Mouse (Mus musculus): ENCODE data around the gene Plekhm2. TPM values are rescaled to one million over a fixed set of nuclear protein-coding genes. Genes with fewer than 3 reads are reported as not detected.
A peak's percentile ranks its signal among the peaks of the same experiment; 100 is the strongest.

The Plekhm2 gene
- polyA plus RNA-seq, 1 experiment from 2014 or later = 1.1 TPM

DNA sequence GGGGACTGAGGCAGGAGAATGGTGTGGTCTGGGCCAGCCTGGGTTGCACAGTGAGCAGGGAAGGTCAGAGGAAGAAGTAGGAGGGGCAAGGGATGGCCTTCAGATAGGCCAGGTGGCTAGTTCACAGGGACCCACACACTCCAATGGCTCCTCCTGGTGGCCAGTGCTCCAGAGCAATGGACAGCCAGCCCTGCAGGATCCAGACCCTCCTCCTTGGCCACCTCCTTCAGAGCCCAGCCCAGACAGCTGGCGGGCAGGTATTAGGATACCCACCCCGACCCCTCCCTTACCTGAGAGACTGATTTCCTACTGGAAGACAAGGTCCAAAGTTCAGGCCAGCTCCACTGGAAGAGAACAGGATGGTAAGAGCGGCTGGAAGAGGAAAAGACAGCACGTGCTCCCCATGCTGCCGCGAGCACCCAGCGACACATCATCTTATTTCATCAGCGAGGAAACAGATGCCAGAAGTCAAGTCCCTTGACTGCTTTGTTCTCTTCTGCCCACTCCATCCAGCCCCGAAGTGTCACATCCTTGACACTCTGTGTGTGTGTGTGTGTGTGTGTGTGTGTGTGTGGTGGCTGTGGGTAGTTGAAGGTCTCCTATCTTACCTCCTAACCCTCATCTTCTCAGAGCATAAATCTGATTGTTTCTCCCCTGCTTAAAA, 69.0 kb downstream of the Plekhm2 start:
- ATAC-seq (ENCODE audit: insufficient read depth) = no peak
- no peak overlapping the region for H3K4me2 ChIP-seq
- no peak overlapping the region for H3K4me3 ChIP-seq (replicated peaks)
- 64% methylated on average over 9 of the region's 9 CpGs for WGBS (ENCODE audit: insufficient replicate concordance)
- H3K27ac ChIP-seq (replicated peaks) = no peak overlapping the region
- no peak overlapping the region for H3K9ac ChIP-seq
- H3K9me3 ChIP-seq (replicated peaks) = no peaks in the 10 kb centered on the region
- no peaks in the 10 kb centered on the region for H3K36me3 ChIP-seq (replicated peaks)
- peaks cover 42% of the 10 kb centered on the region for H3K27me3 ChIP-seq
- peaks cover 16% of the 10 kb centered on the region for H3K4me1 ChIP-seq (replicated peaks)

DNA sequence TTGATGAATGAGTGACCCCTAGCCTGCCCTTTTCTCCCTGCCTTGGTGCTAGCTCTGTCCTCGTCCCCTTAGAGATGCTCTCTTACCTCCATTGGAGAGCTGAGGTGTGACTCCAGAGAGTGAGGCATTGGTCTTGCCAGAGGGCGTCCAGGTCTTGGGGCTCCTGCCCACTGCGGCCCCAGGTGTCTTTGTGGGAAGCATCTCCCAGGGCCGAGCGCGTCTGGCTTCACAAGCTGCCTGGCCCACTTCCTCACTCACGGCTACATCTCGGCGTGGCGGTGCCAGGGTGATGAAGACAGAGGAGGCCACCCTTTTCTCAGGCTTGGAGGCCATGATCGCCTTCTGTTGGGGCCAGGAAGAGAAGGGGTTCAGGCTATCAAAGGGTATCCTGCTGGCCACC, 69.6 kb downstream of the Plekhm2 start:
- Histone ChIP-seq H3K36me3 (replicated peaks) (no peaks in the 10 kb centered on the region), H3K4me3 (replicated peaks) (no peak overlapping the region), H3K9me3 (replicated peaks) (no peaks in the 10 kb centered on the region), H3K27me3 (peaks cover 36% of the 10 kb centered on the region), H3K4me1 (replicated peaks) (peaks cover 16% of the 10 kb centered on the region), H3K4me2 (no peak overlapping the region), H3K9ac (no peak overlapping the region), H3K27ac (replicated peaks) (no peak overlapping the region)
- WGBS (ENCODE audit: insufficient replicate concordance) = 76% methylated on average over 11 of the region's 11 CpGs
- ATAC-seq (ENCODE audit: insufficient read depth) = no peak

DNA sequence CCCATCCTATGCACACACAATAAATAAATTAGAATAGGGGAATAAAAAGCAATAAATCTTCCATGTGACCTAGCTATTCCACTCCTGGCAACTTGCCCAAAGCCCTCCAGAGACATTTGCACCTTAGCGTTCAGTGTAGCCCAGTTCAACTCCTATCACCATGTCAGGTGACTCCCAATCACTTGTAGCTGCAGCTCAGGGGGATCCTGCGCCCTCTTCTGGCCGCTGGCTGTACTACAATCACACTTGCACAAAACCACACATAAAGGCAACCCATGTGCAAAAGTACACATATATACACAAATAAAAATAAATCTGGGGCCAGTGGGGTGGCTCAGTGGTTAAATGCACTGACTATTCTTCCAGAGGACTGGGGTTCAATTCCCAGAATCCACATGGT, 73.2 kb downstream of the Plekhm2 start:
- H3K9ac ChIP-seq = no peak overlapping the region
- 12% methylated on average over 3 of the region's 3 CpGs for WGBS (ENCODE audit: insufficient replicate concordance)
- no peak for ATAC-seq (ENCODE audit: insufficient read depth)
- no peaks in the 10 kb centered on the region for H3K4me1 ChIP-seq (replicated peaks)
- H3K4me3 ChIP-seq (replicated peaks) = no peak overlapping the region
- no peaks in the 10 kb centered on the region for H3K36me3 ChIP-seq (replicated peaks)
- no peaks in the 10 kb centered on the region for H3K9me3 ChIP-seq (replicated peaks)
- H3K4me2 ChIP-seq = no peak overlapping the region
- H3K27ac ChIP-seq (replicated peaks) = no peak overlapping the region
- H3K27me3 ChIP-seq = peaks cover under 1% of the 10 kb centered on the region; the same call in 1 of the 2 replicates

DNA sequence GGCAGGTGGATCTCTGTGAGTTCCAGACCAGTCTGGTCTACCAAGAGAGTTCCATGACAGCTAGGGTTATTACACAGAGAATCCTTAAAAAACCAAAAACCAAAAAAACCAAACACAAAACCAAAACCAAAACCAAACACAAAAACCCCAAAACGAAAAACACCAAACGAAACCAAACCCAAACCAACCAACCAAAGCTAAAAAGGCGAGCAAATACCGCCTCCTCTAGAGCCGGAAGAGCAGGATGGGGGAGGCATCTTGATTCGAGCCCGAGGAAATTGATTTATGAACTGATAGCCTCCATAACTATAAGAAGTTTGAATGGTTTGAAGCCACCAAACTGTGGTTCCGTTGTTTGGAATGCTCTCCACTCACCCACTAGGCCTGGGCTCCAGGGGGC, 80.8 kb downstream of the Plekhm2 start:
- no peak overlapping the region for H3K4me3 ChIP-seq (replicated peaks)
- ATAC-seq (ENCODE audit: insufficient read depth) = no peak
- WGBS (ENCODE audit: insufficient replicate concordance) = 71% methylated on average over 8 of the region's 8 CpGs
- no peaks in the 10 kb centered on the region for H3K36me3 ChIP-seq (replicated peaks)
- no peak overlapping the region for H3K9ac ChIP-seq
- no peaks in the 10 kb centered on the region for H3K9me3 ChIP-seq (replicated peaks)
- H3K27ac ChIP-seq (replicated peaks) = no peak overlapping the region
- no peak overlapping the region for H3K4me2 ChIP-seq
- H3K4me1 ChIP-seq (replicated peaks) = peaks cover 2% of the 10 kb centered on the region; the same call in 1 of the 2 replicates
- H3K27me3 ChIP-seq = no peaks in the 10 kb centered on the region

DNA sequence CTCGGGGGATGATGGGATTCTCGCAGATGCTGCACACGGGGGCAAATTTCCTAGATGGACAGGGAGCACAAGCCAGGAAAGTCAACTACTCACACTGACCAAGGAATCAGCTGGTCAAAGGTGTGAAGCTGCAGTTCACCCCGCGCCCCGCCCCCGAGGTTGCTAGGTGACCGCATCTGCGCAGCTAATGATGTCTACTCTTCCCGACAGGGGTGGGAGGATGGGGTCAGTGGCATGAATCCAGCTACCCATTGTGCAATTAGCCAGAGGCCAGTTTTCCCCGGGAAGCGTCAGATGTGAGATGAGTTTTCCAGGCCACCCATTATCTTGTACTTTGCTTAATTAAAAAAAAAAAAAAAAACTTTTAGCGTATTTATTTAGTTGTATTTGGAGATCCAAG, 83.6 kb downstream of the Plekhm2 start:
- no peak for ATAC-seq (ENCODE audit: insufficient read depth)
- no peaks in the 10 kb centered on the region for H3K27me3 ChIP-seq
- no peak overlapping the region for H3K4me3 ChIP-seq (replicated peaks)
- no peaks in the 10 kb centered on the region for H3K9me3 ChIP-seq (replicated peaks)
- H3K9ac ChIP-seq = no peak overlapping the region
- no peaks in the 10 kb centered on the region for H3K36me3 ChIP-seq (replicated peaks)
- no peak overlapping the region for H3K27ac ChIP-seq (replicated peaks)
- WGBS (ENCODE audit: insufficient replicate concordance) = 82% methylated on average over 13 of the region's 13 CpGs
- H3K4me1 ChIP-seq (replicated peaks) = peaks cover 9% of the 10 kb centered on the region
- H3K4me2 ChIP-seq = no peak overlapping the region

DNA sequence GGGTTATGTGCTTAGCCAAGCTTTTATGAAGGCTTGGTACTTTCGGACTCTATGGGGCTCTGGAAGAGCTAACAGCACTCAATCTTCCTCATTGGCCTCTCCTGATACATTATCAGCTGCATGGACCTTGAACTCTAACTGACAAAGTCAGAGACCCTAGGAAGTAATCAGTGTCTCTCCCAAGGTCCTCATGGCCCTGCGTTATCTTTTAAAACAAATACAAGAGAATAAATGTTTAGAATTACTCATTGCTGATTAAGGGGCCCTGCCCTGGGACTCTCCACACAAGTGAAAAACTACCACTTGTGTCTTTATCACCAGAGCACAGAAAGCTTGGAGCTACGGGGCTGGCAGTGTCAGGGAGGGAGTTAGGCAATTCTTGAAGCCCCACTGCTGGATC, 85.9 kb downstream of the Plekhm2 start:
- Histone ChIP-seq H3K4me2 (no peak overlapping the region), H3K27ac (replicated peaks) (no peak overlapping the region), H3K9me3 (replicated peaks) (no peaks in the 10 kb centered on the region), H3K9ac (no peak overlapping the region), H3K4me3 (replicated peaks) (no peak overlapping the region), H3K36me3 (replicated peaks) (no peaks in the 10 kb centered on the region), H3K27me3 (no peaks in the 10 kb centered on the region), H3K4me1 (replicated peaks) (peaks cover 13% of the 10 kb centered on the region)
- 8% methylated on average over 3 of the region's 3 CpGs for WGBS (ENCODE audit: insufficient replicate concordance)
- ATAC-seq (ENCODE audit: insufficient read depth) = peak; percentile 67

DNA sequence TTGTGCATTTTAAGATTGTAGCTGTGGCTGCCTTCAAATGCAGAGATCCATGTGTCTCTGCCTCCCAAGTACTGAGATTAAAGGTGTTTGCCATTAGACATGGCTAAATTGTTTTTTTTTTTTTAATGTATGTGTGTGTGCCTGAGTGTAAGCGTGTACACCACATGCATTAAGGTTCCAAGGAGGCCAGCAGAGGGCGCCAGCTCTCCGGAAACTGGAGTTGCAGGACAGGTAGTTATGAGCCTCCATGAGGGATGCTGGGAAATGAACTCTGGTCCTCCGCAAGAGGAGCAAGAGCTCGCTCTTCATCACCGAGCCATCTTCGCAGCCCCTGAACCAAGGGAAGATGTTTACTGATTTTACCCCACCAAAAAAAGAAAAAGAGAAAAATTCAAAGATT, 87.8 kb downstream of the Plekhm2 start:
- peaks cover 20% of the 10 kb centered on the region for H3K4me1 ChIP-seq (replicated peaks)
- no peaks in the 10 kb centered on the region for H3K36me3 ChIP-seq (replicated peaks)
- WGBS (ENCODE audit: insufficient replicate concordance) = 77% methylated on average over 7 of the region's 7 CpGs
- no peaks in the 10 kb centered on the region for H3K9me3 ChIP-seq (replicated peaks)
- no peak overlapping the region for H3K27ac ChIP-seq (replicated peaks)
- peaks cover 5% of the 10 kb centered on the region; the same call in 1 of the 2 replicates for H3K27me3 ChIP-seq
- no peak for ATAC-seq (ENCODE audit: insufficient read depth)
- H3K4me3 ChIP-seq (replicated peaks) = no peak overlapping the region
- no peak overlapping the region for H3K4me2 ChIP-seq
- H3K9ac ChIP-seq = no peak overlapping the region

DNA sequence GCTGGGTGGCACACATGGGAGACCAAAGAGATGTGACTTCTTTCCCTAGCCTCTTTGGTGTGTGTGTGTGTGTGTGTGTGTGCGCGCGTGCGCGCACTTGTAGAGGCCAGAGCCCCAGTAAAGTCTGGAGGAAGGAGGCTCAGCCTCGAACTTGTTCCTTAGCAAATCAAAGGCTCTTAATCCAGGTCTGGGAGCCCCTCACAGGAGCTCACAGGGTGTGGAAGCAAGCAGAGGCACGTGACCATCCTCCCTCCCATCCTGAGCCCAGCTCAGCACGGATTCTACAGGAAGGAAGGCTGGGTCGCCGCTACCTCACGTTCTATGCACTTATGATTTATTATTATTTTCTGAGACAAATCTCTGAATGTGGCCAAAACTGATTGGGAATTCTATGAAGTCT, 88.3 kb downstream of the Plekhm2 start:
- H3K4me2 ChIP-seq = no peak overlapping the region
- peaks cover 5% of the 10 kb centered on the region; the same call in 1 of the 2 replicates for H3K27me3 ChIP-seq
- no peak overlapping the region for H3K9ac ChIP-seq
- 68% methylated on average over 11 of the region's 11 CpGs for WGBS (ENCODE audit: insufficient replicate concordance)
- no peak for ATAC-seq (ENCODE audit: insufficient read depth)
- H3K36me3 ChIP-seq (replicated peaks) = no peaks in the 10 kb centered on the region
- no peak overlapping the region for H3K4me3 ChIP-seq (replicated peaks)
- H3K27ac ChIP-seq (replicated peaks) = no peak overlapping the region
- peaks cover 20% of the 10 kb centered on the region for H3K4me1 ChIP-seq (replicated peaks)
- H3K9me3 ChIP-seq (replicated peaks) = no peaks in the 10 kb centered on the region

Other genes with a start within 250 kb of the Plekhm2 start
- not detected in 2 replicates for gene Clcnkb, start 248.9 kb downstream of the Plekhm2 start, polyA plus RNA-seq (2015; fragmentation: Nextera tagmentation; extraction: Ambion mirVana)
- gene Hspb7, start 244.1 kb downstream of the Plekhm2 start, polyA plus RNA-seq (2015; fragmentation: Nextera tagmentation; extraction: Ambion mirVana) = 0.24 and 0.47 TPM in 2 replicates
- not detected in 2 replicates for gene Srarp, start 228.8 kb downstream of the Plekhm2 start, polyA plus RNA-seq (2015; fragmentation: Nextera tagmentation; extraction: Ambion mirVana)
- 8.5 and 8.9 TPM in 2 replicates for gene Zbtb17, start 220.2 kb downstream of the Plekhm2 start, polyA plus RNA-seq (2015; fragmentation: Nextera tagmentation; extraction: Ambion mirVana)
- gene Spen, start 126.3 kb downstream of the Plekhm2 start, polyA plus RNA-seq (2015; fragmentation: Nextera tagmentation; extraction: Ambion mirVana) = 4.7 and 5.6 TPM in 2 replicates
- gene Fblim1, start 58.8 kb downstream of the Plekhm2 start, polyA plus RNA-seq (2015; fragmentation: Nextera tagmentation; extraction: Ambion mirVana) = 1.7 and 1.9 TPM in 2 replicates
- 4.4 and 4.6 TPM in 2 replicates for gene Tmem82, start 46.3 kb downstream of the Plekhm2 start, polyA plus RNA-seq (2015; fragmentation: Nextera tagmentation; extraction: Ambion mirVana)
- gene Slc25a34, start 41.1 kb downstream of the Plekhm2 start, polyA plus RNA-seq (2015; fragmentation: Nextera tagmentation; extraction: Ambion mirVana) = 0.07 TPM in 1 of 2 replicates, not detected in the other
- 1.2 TPM in 1 of 2 replicates, not detected in the other for gene Rsc1a1, start 20.7 kb upstream of the Plekhm2 start, polyA plus RNA-seq (2015; fragmentation: Nextera tagmentation; extraction: Ambion mirVana)
- gene Ddi2, start 58.5 kb upstream of the Plekhm2 start, polyA plus RNA-seq (2015; fragmentation: Nextera tagmentation; extraction: Ambion mirVana) = 14.8 and 17.2 TPM in 2 replicates
- gene Agmat, start 81.8 kb upstream of the Plekhm2 start, polyA plus RNA-seq (2015; fragmentation: Nextera tagmentation; extraction: Ambion mirVana) = 20.5 and 26.2 TPM in 2 replicates
- 2.0 and 2.2 TPM in 2 replicates for gene Dnajc16, start 126.0 kb upstream of the Plekhm2 start, polyA plus RNA-seq (2015; fragmentation: Nextera tagmentation; extraction: Ambion mirVana)
- gene Casp9, start 128.7 kb upstream of the Plekhm2 start, polyA plus RNA-seq (2015; fragmentation: Nextera tagmentation; extraction: Ambion mirVana) = 9.7 and 9.9 TPM in 2 replicates
- 0.14 and 3.3 TPM in 2 replicates for gene Cela2a, start 161.3 kb upstream of the Plekhm2 start, polyA plus RNA-seq (2015; fragmentation: Nextera tagmentation; extraction: Ambion mirVana)
- not detected in 2 replicates for gene Ctrc, start 181.5 kb upstream of the Plekhm2 start, polyA plus RNA-seq (2015; fragmentation: Nextera tagmentation; extraction: Ambion mirVana)
- 45.8 and 48.4 TPM in 2 replicates for gene Efhd2, start 210.0 kb upstream of the Plekhm2 start, polyA plus RNA-seq (2015; fragmentation: Nextera tagmentation; extraction: Ambion mirVana)

Data from liver, embryonic 15.5 days (tissue).